Mouse (Mus musculus) MEL (cell line): ENCODE data around the gene Nup54.

Experiments
- BHLHE40 ChIP-seq: IDR thresholded peaks from 2 replicates; pipeline ENCODE4 v1.6.1; 2012; ENCODE audit warnings: low read depth, mild to moderate bottlenecking, inconsistent platforms, low read length, improper control_type of control experiment, borderline replicate concordance
- CTCF ChIP-seq, 3 experiments: IDR thresholded peaks in 2 of 3; conservative IDR thresholded peaks in 1 of 3; 2 replicates each; pipeline ENCODE4 v1.5.1; 2011 to 2012; ENCODE audit warnings: low read length in 3 of 3, low read depth in 2 of 3, mild to moderate bottlenecking in 2 of 3, improper control_type of control experiment in 1 of 3, inconsistent platforms in 1 of 3, mixed read lengths in 1 of 3, moderate library complexity in 1 of 3; ENCODE audit not compliant: control insufficient read depth in 1 of 3, insufficient read depth in 1 of 3, poor library complexity in 1 of 3, severe bottlenecking in 1 of 3
- EP300 ChIP-seq, 2 experiments: IDR thresholded peaks; 2 replicates each; pipeline ENCODE4 v1.6.1; 2011; ENCODE audit warnings: improper control_type of control experiment in 2 of 2, low read length in 2 of 2, low read depth in 1 of 2, mild to moderate bottlenecking in 1 of 2
- NRF1 ChIP-seq: IDR thresholded peaks from 2 replicates; pipeline ENCODE4 v1.6.1; 2014; ENCODE audit warnings: low read depth, mild to moderate bottlenecking, inconsistent platforms, low read length, improper control_type of control experiment, moderate library complexity; ENCODE audit not compliant: poor library complexity, insufficient read depth, severe bottlenecking
- POLR2A ChIP-seq, 2 experiments: IDR thresholded peaks; 2 replicates each; pipeline ENCODE4 v1.6.1; 2011 to 2012; ENCODE audit warnings: low read length in 2 of 2, mild to moderate bottlenecking in 2 of 2, control low read depth in 1 of 2, improper control_type of control experiment in 1 of 2, low read depth in 1 of 2, moderate library complexity in 1 of 2; ENCODE audit not compliant: control insufficient read depth in 1 of 2, insufficient read depth in 1 of 2, poor library complexity in 1 of 2
- POLR2AphosphoS2 ChIP-seq: IDR thresholded peaks from 2 replicates; pipeline ENCODE4 v1.6.1; 2011; ENCODE audit warnings: low read length, improper control_type of control experiment
- TCF12 ChIP-seq: IDR thresholded peaks from 2 replicates; pipeline ENCODE4 v1.6.1; 2014; ENCODE audit warnings: low read depth, mild to moderate bottlenecking, inconsistent platforms, low read length, improper control_type of control experiment, moderate library complexity
- ZC3H11A ChIP-seq: IDR thresholded peaks from 2 replicates; pipeline ENCODE4 v1.6.1; 2012; ENCODE audit warnings: low read depth, mild to moderate bottlenecking, inconsistent platforms, low read length, improper control_type of control experiment
- ZKSCAN1 ChIP-seq: IDR thresholded peaks from 2 replicates; pipeline ENCODE4 v1.6.1; 2012; ENCODE audit warnings: low read depth, mild to moderate bottlenecking, inconsistent platforms, low read length, improper control_type of control experiment, moderate library complexity

DNA sequence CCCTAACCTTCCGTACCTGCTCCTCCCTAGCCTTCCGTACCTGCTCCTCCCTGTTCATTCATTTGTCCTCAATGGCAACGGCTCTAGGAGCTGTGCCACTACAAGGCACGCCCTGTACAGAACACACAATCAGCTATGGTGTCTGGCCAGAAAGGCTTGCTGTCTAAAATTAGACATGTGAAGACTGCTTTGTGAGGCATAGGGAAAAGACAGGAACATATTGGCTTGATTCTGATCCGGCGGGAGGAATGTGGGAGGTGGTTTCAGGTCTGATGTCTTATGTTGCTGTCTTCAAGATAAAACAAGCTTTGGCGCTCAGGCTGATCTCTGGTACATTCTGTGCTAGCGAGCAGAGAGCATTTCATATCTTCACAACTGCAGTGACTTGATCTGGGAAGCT, 44.4 kb downstream of the Nup54 start:
- TF ChIP-seq POLR2A (IDR thresholded peaks at IDR 0.05; ENCODE audit: control insufficient read depth in 1 of 2, insufficient read depth in 1 of 2, low read depth in 1 of 2, low read length in 2 of 2, poor library complexity in 1 of 2) (no peak), TCF12 (no peak), NRF1 (no peak), ZC3H11A (no peak), BHLHE40 (no peak), CTCF (IDR thresholded peaks at IDR 0.05 in 2 of 3, conservative IDR thresholded peaks at IDR 0.05 in 1 of 3; ENCODE audit: control insufficient read depth in 1 of 3, insufficient read depth in 1 of 3, low read depth in 2 of 3, low read length in 3 of 3, poor library complexity in 1 of 3, severe bottlenecking in 1 of 3) (no peak), ZKSCAN1 (no peak), POLR2AphosphoS2 (no peak), EP300 (IDR thresholded peaks at IDR 0.05; ENCODE audit: low read depth in 1 of 2, low read length in 2 of 2) (no peak)
